Mouse (Mus musculus): Measurements from ENCODE around the gene Ecm2.

Gene Ecm2

DNA sequence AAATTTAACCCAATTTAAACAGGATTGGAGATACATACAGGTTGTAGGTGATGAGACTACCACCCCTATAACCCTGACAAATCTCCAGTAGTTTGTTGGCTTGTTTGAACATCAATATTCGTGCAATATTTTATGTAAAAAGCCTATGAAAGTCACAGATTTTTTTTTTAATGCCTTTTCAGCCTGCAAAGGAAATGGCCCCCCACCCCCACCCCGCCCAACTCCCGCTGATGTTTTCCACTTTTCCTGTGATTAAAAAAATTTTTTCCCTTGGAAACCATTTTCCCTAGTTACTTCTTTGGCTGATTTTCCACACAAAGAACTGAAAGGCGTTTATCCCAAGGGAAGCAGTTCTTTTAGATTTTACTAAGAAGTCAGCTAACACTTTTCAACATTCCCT, at the start of gene Ecm2:
Gene Ecm2, plus strand, starts transcription at position 301 of the 400 bp plus-strand sequence.
- no peak for DNase-seq (ENCODE audit: low read depth, low spot score)

DNA sequence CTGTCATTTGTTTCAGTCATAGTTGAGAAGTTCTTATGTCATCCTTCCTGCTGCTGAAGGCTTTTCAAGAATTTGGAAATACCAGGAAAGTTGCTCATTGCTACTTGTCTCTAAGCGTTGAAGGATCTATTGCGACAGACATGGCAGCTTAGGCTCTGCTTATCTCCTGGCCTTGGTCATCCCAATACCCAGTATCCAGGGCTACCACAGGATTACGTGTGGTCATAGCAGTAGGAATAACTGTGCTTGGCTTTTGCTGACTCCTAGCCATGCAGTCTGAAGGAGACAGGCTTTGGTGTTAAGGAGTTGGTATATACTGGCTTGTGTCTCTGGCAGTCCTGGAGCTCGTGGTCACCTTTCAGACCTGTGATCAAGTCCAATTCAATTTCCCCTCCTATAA, 44.3 kb upstream of the Ecm2 start:
- DNase-seq (ENCODE audit: low read depth, low spot score), result no peak

DNA sequence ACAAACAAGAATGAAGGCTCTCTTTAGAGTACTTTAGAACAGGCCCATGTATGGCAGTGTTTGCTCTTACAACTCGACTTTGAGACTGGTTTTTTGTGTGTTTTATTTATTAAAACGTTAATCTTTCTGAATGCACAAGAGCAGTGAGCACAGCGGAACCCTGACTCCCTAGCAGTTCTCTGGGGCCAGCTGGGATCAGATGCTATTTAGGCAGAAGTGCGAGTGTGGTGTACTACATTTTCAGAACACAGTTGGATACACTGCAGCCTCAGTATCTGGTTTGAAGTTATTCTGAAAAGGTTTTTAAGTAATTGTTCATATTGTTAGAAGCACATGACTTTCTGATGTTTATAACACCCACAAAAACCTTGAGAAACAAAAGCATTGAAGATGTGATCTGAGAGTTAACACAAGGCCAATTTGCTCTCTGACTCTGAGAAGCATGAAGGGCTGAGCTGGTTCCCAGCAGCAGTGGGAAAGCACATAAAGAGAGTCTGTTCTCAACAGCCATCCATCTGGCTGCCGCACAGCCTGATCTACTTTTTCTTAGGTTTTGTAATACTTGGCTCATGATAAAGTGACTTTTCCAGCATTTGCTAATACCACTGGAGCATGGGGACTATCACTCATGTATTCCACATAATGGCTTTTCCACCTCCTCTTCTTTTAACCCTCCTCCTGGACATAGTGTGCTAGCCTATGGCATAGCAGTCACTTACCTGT, 43.8 kb upstream of the Ecm2 start:
- no peak for DNase-seq (ENCODE audit: low read depth, low spot score)

DNA sequence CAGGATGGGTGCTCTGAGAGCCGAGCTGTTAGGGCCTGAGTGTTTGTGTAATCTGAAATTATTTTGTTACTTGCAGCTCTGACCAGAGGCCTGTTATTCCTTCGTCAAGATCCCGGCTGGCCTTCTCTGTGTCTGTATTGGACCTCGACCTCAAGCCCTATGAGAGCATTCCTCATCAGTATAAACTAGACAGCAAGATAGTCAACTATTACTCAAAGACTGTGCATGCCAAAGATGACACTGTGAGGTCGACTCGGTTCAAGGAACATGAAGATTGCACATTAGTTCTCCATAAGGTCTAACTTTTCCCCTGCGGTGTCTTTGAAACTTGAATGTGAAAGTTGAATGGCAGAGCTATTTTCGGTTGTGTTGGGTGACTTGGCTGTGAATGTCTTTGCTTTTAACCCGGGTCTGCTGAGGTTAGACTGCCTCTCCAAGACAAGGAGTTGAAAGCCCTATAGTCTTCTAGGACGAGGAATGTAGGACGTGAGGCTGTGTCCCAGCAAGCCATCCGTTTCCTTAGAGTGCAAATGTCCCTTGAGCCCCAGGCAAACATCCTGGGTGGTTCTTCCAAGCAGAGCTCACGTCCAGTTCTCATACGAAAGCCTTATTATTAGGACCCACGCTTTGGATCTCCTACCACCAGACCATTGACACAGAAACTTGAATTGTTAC, 43.0 kb upstream of the Ecm2 start:
- no peak for DNase-seq (ENCODE audit: low read depth, low spot score)

DNA sequence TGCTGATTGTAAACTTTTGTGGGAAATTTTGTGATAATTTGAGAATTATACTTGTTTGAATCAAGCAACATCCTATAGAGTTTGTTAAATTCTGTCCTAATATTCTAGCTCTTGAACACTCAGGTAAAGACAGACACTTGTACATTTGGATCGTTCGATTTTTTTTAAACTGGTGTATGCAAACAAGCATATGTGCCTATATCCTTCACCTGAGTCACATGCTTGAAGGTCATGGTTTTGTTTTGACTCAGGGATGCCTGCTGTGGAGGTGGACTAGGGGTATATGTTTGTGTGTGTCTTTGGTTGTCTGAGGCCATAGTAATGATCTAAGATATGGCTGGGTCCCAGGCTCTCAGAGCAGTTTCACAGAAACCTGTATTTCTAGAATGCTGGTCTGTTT, 41.7 kb upstream of the Ecm2 start:
- no peak for DNase-seq (ENCODE audit: low read depth, low spot score)

DNA sequence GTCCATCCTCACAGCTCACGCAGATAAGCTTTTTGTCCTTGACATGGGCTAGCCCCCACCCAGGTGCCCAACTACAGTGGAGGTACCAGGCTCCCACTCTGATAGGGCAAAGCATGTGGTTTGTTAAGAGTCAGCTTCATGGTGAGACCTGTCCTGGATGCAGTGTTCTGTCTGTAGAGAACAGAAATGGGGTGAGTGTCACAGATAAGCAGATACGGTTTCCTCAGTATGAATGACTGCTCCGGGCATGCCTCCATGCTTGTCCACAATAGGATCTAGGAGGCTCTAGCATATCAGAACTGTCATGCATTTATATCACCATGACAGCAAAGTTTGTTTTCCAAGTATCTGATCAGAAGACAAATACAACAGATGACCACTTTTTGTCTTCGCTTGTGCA, 38.7 kb upstream of the Ecm2 start:
- no peak for DNase-seq (ENCODE audit: low read depth, low spot score)

DNA sequence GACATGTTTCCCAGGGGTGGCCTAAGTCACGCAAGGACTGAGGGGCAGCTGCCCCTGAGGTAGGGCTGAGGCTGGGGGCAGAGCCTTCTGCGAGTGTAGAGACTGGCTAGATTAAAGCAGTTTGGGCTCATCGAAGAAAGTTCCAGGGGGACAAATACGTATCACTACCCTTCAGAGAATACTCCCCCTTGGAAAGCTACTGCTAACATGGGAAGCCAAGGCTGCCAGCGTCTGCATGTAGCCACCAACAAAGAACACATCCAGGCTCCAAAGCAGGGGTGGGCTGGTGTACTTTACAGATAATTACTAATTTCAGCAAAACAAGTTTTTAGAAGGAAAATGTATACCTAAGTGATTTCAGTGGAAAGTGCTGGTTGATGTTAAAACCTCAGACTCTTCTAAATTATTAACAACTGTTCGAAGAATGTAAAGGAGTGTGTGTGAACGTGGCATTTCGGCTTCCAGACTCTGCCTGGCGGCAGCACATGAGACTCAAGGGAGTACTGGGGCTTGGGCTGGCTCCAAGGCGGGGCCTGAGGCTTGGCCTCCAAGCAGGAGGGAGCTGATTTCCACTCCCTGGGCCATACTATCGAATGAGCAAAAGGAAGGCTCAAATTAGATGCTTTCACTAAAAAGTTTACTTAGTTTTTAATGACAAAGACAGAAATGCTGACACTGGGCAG, 38.1 kb upstream of the Ecm2 start:
- no peak for DNase-seq (ENCODE audit: low read depth, low spot score)

DNA sequence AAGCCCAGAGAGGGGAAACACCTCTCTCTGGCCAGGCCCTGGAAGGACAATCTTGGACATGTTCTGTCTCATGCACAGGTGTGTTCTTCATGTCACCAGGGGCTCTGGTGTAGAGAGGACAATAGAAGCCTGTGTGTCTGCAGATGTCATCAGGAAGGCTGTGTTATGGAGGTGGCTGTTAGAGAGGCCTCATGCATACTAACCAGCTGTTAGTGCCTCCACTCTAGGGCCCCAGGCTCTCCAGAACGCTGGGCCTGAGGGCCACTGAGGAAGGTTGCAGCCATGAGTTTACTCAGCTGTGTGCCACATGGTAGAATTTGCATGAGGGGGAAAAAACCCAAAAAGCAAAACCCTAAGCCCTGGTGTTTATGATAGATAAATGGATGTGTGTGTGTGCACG, 37.0 kb upstream of the Ecm2 start:
- DNase-seq (ENCODE audit: low read depth, low spot score), result no peak

DNA sequence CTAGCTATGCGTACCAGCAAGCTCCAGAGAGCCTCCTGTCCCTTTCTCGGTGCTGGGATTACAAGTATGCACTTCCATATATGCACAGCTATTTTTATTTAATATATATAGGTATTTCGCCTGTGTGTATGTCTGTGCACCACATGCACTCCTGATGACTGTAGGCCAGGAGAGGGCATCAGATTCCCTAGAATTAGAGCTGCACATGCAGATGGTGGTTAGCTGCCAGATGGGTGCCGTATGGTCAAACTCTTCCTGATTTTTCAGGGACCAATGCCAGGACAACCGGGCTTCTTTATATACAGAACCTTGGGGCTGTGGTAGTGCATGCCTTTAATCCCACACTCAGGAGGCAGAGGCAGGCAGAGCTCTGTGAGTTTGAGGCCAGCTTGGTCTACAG, 35.6 kb upstream of the Ecm2 start:
- DNase-seq (ENCODE audit: low read depth, low spot score), result no peak

DNA sequence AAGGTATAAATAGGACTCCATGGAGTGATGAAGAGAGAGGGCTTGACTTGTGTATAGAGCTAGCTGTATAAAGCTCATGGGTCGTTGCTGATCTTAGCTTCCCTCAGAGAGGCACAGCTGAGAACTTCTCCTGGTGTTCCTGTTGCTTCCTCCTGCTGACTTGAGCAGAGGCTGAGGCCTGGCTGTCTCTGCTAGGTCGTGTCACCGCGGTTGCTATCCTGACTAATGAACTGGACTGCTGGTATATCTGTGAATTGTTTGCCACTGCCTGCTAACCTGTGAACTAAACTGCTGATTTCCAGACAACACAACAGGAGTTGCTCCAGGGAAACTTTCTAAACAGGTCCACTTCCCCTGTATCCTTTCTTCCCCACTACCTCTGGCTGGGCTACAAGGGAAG, 34.3 kb upstream of the Ecm2 start:
- DNase-seq (ENCODE audit: low read depth, low spot score), result no peak

DNA sequence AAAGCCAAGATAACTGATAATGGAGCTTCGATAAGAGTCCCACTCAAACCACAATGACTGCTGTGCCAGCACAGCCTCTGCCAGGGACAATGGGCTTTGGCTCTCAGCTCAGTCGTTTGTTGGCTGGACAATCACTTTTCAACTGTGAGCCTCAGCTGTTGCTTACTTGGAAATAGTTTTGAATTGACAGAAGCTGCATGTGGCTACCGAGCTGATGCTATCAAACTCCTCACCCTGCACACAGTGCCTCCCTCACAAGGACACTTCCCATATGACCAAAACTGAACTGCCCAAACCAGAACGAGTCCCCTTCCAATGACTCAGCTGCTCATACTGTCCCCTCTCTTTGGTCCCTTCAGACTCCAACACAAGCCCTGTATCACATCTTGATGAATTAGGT, 33.8 kb upstream of the Ecm2 start:
- no peak for DNase-seq (ENCODE audit: low read depth, low spot score)

DNA sequence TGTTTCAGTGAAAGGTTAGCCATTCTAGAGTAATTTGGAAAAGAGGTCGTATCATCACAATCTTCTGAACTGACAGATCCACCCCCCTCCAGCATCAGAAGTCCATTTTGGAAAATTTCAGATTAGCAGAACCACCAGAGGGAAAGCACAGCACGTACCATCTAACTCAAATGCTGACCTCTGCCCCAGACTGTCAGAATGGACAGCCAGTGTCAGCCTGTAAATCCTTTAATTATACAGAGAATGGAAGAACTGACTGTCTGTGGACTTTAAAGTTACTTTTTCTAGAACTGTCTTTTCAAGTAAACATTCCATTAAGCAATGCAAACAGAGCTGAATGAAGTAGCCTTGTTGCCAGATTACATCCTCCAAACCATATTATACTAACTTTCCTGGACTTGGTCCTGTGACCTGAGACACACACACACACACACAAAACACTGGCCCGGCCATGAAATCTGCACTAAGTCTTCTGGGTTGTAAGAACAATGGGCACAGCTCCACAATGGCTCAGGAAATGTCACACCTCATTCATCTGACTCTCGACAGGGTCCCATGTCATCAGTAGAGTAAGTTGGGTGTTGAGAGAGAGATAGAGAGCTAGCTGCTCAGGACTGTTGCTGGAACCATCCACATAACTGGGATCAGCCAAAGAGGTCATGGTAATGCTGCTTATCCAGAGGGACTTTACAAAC, 32.5 kb upstream of the Ecm2 start:
- no peak for DNase-seq (ENCODE audit: low read depth, low spot score)

DNA sequence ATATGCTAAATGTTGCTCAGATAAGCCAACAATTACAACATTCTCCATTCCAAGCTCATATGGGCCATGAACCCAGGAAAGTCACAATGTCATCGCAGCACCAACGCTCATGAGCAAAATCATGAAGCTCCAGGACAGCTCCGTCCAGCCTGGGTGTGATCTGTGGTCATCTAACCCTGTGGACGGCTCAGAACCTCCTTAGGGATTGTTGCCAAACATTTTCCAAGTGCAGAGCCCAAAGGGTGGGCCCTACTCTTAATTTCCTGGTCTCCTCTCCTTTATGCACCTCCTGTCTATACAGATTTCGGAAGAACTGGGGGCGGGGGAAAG, 32.0 kb upstream of the Ecm2 start:
- no peak for DNase-seq (ENCODE audit: low read depth, low spot score)

DNA sequence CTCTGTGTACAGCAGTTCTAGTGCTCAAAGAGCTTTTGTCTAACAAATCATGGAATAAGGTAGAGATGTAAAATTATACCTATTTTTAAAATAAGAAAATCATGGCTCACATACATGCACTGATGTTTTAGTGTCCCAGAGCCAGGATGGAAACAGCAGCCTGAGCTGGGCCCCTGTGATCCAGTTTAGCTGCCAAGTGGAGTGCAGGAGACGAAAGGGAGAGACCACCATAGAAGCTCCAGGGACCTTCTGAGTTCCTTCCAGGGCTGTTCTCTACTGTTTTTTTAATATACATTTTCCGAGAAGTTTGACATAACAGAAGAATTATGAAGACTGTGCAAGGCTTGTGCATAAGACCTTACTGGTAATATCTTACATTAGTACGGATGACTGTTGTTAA, 26.7 kb upstream of the Ecm2 start:
- DNase-seq (ENCODE audit: low read depth, low spot score), result no peak

DNA sequence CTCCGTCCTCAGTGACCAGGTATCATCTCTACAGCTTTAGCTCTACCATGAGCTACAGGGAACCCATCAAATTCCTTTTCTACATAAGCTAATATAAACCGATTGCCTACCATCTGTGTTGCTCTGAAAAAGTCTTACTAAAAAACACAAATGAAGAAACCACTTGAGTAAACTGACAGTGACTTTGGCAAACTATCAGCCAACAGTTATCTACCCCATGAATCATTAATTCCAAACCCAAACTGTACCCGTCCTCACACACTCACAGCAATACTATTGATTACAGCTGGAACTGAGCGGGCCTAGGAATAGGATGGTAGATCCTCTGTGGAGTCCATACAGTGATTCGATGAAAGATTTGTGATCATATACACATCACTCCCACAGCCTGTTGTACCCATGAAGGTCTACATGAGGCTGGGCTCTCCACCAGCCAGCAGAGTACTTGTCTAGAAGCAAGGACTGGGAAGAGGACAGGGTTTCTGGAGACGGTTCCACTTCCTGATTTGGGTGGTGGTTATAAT, 25.7 kb upstream of the Ecm2 start:
- DNase-seq (ENCODE audit: low read depth, low spot score), result no peak

DNA sequence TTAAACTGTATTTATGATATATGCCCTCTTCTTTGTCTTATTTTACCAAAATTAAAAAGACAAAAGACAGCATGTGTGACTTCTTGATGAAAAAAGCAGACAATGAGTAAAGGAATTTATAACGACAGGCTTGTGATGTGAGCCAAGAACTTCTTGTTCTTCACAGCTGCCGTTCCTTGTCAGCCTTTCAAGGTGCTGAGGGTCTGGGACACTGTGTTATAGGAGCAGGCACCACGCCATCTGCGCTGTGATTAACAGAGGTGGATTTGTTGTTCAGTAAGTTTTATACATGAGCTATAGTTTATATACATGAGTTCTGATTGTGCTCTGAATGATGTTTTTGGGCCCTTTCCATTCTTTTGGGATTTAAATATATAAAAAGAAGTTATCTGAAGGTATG, 25.2 kb upstream of the Ecm2 start:
- DNase-seq (ENCODE audit: low read depth, low spot score), result no peak

DNA sequence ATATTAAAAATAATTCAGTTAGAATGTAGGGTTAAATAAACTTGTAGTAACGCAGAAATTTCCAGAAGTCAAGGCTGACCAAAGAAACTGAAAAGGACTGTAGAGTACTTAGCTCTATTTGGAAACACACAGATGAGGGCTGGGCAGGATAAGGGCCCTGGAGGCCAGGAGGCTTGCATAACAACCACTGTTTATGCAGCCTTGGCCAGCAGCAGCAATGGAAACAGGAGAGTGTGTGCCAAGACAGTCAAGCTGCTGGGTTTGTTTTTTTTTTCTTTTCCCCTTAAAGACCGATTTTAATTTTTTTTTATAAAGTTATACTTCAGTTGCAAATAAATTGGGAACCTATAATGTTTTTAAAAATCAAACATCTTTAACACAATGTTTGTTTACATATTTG, 24.6 kb upstream of the Ecm2 start:
- DNase-seq (ENCODE audit: low read depth, low spot score), result no peak

DNA sequence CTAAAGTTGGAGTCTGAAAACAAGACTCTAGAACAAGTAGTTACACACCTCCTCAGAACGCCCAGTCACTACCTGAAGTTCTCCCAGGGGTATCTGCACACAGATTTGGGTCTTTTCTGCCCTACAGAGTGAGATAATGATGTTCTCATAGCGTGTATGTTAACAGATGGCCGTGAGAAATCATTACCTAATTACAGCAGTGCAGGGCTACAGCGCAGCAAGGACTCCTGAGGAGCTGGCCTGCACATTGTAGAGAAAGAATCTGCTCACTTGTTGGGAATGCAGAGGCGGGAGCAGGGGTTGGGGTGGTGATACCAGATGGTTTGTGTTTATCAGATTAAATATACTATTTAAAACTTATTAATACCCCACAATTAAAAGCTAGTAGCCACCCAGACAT, 24.1 kb upstream of the Ecm2 start:
- DNase-seq (ENCODE audit: low read depth, low spot score), result no peak

DNA sequence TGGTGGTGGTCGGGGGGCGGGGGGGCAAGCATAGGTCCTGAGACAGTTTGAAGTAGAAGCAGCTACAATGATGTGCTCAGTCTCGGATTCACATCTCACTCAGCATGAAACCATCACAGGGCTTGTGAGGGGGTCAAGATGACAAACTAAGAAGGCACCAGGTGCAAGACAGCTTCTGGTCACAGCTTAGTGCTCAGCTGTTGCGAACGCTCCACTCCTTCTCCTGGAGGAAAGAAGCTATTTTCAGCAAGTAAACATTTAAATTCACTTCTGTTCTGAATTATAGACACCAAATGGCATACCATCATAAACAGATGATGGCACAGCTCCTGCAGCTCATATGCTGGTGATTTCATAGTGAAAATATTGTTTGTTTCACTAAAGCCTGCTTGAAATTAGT, 19.2 kb upstream of the Ecm2 start:
- no peak for DNase-seq (ENCODE audit: low read depth, low spot score)

DNA sequence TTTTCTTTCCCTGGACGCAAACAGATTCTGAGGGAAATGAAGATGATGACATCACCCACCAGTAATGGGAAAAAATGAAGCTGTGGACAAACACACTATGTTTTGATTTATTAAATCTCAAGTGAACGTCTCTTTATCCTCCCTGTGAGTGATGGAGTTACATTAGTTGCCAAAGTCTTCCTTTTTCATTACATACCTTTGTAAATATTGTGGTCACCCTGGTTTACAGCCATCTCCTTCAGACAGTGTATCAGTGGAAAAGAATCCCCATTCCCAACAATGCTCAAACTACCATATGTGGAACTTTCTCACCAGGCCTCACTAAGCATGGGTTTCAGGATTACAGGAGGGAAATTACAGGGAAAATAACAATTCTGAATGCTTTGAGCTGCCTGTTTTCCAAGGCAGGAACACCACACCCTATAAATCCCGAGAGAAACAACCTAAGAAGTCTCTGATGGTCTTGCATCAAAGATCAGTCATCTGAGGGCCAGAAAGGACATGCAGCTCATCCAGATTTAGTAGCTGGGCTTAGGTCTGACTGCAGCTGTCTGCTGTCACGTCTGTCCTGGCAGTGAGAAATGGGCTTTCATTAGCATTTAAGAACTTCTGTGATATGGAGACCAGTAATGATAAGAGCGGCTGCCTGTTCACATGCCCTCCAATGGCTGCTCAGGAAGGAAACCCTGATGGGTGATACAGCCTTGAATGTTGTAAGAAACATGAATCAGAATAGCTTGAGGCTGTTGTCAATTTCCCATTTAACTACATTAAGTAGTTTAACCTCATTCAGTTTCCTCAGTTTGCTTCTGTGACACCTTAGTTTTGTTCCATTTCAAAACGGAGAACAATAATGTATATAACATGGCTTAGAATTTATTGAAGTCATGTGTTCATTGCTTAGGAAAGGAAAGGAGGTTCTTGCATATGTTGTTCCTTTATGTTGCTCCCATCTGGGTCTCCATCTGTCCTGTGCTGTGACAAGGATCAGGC, 11.9 kb upstream of the Ecm2 start, which contains the start of gene Tes3-ps:
Gene Tes3-ps, plus strand, starts transcription at position 943 of the 993 bp plus-strand sequence.
- DNase-seq (ENCODE audit: low read depth, low spot score), result no peak

DNA sequence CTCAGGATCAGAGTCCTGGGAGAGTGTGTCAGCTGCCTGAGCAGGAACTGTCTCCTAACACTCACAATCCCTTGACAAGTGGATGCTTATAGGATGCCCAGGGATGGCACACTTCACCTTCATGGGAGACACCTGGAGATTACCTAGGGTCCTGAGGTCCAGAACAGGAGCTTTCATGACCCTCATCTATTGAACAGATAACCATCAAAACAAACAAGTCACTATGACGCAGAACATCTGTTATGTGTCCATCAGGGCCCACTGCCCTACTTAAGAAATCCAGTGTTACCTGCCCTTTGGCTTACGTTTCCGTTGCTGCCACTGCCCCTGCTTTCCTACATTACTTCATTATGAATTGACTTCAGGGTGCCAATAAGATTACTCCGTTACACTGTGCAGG, 1.2 kb downstream of the Ecm2 start:
- DNase-seq (ENCODE audit: low read depth, low spot score), result no peak
